Comparison of ENCODE assay signal across 21 mouse cellular contexts in the genomic region with DNA sequence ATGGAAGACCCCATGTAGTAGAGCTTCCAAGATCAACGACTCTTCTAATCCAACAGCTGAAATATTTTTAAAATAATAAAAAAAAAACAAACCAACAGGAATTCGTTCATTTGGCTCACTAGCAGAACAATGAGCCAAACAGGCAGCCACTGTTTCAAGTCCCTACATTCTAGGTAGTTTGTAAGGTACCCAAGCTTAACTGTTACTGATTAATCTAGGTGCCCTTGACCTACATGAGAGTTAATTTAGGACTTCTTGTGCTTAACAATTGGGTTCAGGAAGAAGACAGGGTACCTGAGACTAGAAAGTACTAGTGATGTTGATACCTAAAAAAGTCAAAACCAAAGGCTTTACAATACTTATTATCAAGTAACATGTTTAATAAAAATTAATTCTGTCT.
DNase-seq lines count a peak whose midpoint lies in the region; ATAC-seq and TF ChIP-seq lines count a peak whose summit lies in the region.
"Had no signal": no experiment of that assay in that cellular context is flagged by ENCODE, and none has a peak within 500 bp of the region (broad histone marks: within the 10 kb centered on the region; RNA-seq: fewer than 3 reads in every experiment).

No protein-coding gene starts in this region.

- TF ChIP-seq POLR2A in liver, adult 2 months (IDR thresholded peaks at IDR 0.05; ENCODE audit: extremely low read depth, insufficient read depth, low read length), result no peak

- peak; percentile 59 for DNase-seq in kidney, adult 9 months
- peak; percentile 51 for DNase-seq in liver, adult 2 months (ENCODE audit: extremely low read depth, low read depth, low spot score)
- DNase-seq: adrenal gland, adult 2 months; adrenal gland, postnatal 10 days; adrenal gland, postnatal 25 days; cerebellum, adult 11 months; cerebellum, adult 18-20 months; cerebellum, adult 8-10 months; cerebellum, adult 9-11 months; cerebellum, postnatal 14 days; cerebellum, postnatal 36 days; embryo, embryonic 11 days had no signal

- no peak overlapping the region for H3K9ac ChIP-seq in kidney, embryonic 16.5 days (replicated peaks; ENCODE audit: low read length)
- no peak overlapping the region for H3K9ac ChIP-seq in liver, adult 2 months (ENCODE audit: low read depth, low read length)
- H3K9ac ChIP-seq in liver, embryonic 12.5 days, result no peak overlapping the region
- H3K9ac ChIP-seq: embryonic facial prominence, embryonic 13.5 days; embryonic facial prominence, embryonic 15.5 days; forebrain, embryonic 12.5 days had no signal

- no peak for ATAC-seq in kidney, embryonic 16.5 days (ENCODE audit: low FRiP score, low TSS enrichment)
- ATAC-seq in liver, embryonic 12.5 days, result no peak
- ATAC-seq: forebrain, embryonic 14.5 days; forebrain, embryonic 16.5 days had no signal

- no peaks in the 10 kb centered on the region for H3K79me2 ChIP-seq in liver, adult 2 months (ENCODE audit: control insufficient read depth, insufficient read depth, low read length)

- H3K27me3 ChIP-seq in kidney, embryonic 16.5 days (ENCODE audit: insufficient read depth, low read length), result no peaks in the 10 kb centered on the region
- H3K27me3 ChIP-seq in liver, adult 2 months (ENCODE audit: control insufficient read depth, insufficient read depth, low read length), result no peaks in the 10 kb centered on the region
- H3K27me3 ChIP-seq in liver, embryonic 12.5 days (replicated peaks), result no peaks in the 10 kb centered on the region
- H3K27me3 ChIP-seq: embryonic facial prominence, embryonic 13.5 days; embryonic facial prominence, embryonic 15.5 days; forebrain, embryonic 12.5 days had no signal

- H3K4me3 ChIP-seq in kidney, embryonic 16.5 days (ENCODE audit: low read length), result no peak overlapping the region
- no peak overlapping the region for H3K4me3 ChIP-seq in liver, adult 2 months (ENCODE audit: insufficient read depth, low read depth, low read length)
- H3K4me3 ChIP-seq in liver, embryonic 12.5 days, result no peak overlapping the region
- H3K4me3 ChIP-seq: embryonic facial prominence, embryonic 13.5 days; embryonic facial prominence, embryonic 15.5 days; erythroblast, embryonic 14.5 days; forebrain, embryonic 10.5 days; forebrain, embryonic 12.5 days had no signal

- no peaks in the 10 kb centered on the region for H3K9me3 ChIP-seq in kidney, embryonic 16.5 days (ENCODE audit: low read length)
- H3K9me3 ChIP-seq in liver, embryonic 12.5 days (replicated peaks), result no peaks in the 10 kb centered on the region
- H3K9me3 ChIP-seq: embryonic facial prominence, embryonic 13.5 days; embryonic facial prominence, embryonic 15.5 days; forebrain, embryonic 10.5 days; forebrain, embryonic 12.5 days had no signal

- 64% methylated on average over 2 of the region's 2 CpGs for WGBS in kidney, embryonic 16.5 days
- WGBS in liver, adult 2 months, result 48% methylated on average over 2 of the region's 2 CpGs
- WGBS in liver, embryonic 12.5 days (ENCODE audit: insufficient replicate concordance), result 57% methylated on average over 2 of the region's 2 CpGs

- H3K4me1 ChIP-seq in kidney, embryonic 16.5 days (ENCODE audit: insufficient read depth, low read length), result no peaks in the 10 kb centered on the region
- no peaks in the 10 kb centered on the region for H3K4me1 ChIP-seq in liver, adult 2 months (ENCODE audit: control insufficient read depth, insufficient read depth, low read length)
- H3K4me1 ChIP-seq in liver, embryonic 12.5 days, result no peaks in the 10 kb centered on the region
- H3K4me1 ChIP-seq: embryonic facial prominence, embryonic 13.5 days; embryonic facial prominence, embryonic 15.5 days; forebrain, embryonic 10.5 days; forebrain, embryonic 12.5 days had no signal

- TF ChIP-seq CTCF in liver, adult 2 months (IDR thresholded peaks at IDR 0.05; ENCODE audit: low read depth, low read length), result no peak

- H3K4me2 ChIP-seq in kidney, embryonic 16.5 days (replicated peaks; ENCODE audit: low read depth, low read length), result no peak overlapping the region
- no peak overlapping the region for H3K4me2 ChIP-seq in liver, embryonic 12.5 days
- H3K4me2 ChIP-seq: embryonic facial prominence, embryonic 13.5 days; embryonic facial prominence, embryonic 15.5 days; forebrain, embryonic 12.5 days had no signal

- H3K36me3 ChIP-seq in kidney, embryonic 16.5 days (ENCODE audit: insufficient read depth, low read length), result no peaks in the 10 kb centered on the region
- no peaks in the 10 kb centered on the region for H3K36me3 ChIP-seq in liver, adult 2 months (ENCODE audit: control insufficient read depth, insufficient read depth, low read length)
- H3K36me3 ChIP-seq in liver, embryonic 12.5 days, result no peaks in the 10 kb centered on the region
- H3K36me3 ChIP-seq: embryonic facial prominence, embryonic 13.5 days; embryonic facial prominence, embryonic 15.5 days; forebrain, embryonic 10.5 days; forebrain, embryonic 12.5 days had no signal

- H3K27ac ChIP-seq in kidney, embryonic 16.5 days (ENCODE audit: low read length), result no peak overlapping the region
- H3K27ac ChIP-seq in liver, adult 2 months (replicated peaks; ENCODE audit: insufficient read depth, low read depth, low read length), result no peak overlapping the region
- no peak overlapping the region for H3K27ac ChIP-seq in liver, embryonic 12.5 days
- H3K27ac ChIP-seq: embryonic facial prominence, embryonic 13.5 days; embryonic facial prominence, embryonic 15.5 days; forebrain, embryonic 10.5 days; forebrain, embryonic 12.5 days had no signal
